Comparison of ENCODE assay signal across 8 mouse cellular contexts in genomic region chr2:163424597-163424996, GRCm38 (mm10). TPM values are rescaled to one million over a fixed set of nuclear protein-coding genes. Genes with fewer than 3 reads are reported as not detected.
DNase-seq lines count a peak whose midpoint lies in the region; ATAC-seq lines count a peak whose summit lies in the region.

TSS of gene Oser1 (minus strand) at chr2:163424697.

- H3K27me3 ChIP-seq in lung, embryonic 15.5 days = no peaks in the 10 kb centered on the region
- no peaks in the 10 kb centered on the region for H3K27me3 ChIP-seq in embryonic facial prominence, embryonic 15.5 days
- H3K27me3 ChIP-seq in heart, embryonic 15.5 days = no peaks in the 10 kb centered on the region
- no peaks in the 10 kb centered on the region for H3K27me3 ChIP-seq in neural tube, embryonic 13.5 days

- H3K4me3 ChIP-seq in lung, embryonic 15.5 days = no peak within 1 kb of the TSS
- no peak within 1 kb of the TSS for H3K4me3 ChIP-seq in embryonic facial prominence, embryonic 15.5 days (replicated peaks)
- H3K4me3 ChIP-seq in heart, embryonic 15.5 days = no peak within 1 kb of the TSS
- H3K4me3 ChIP-seq in neural tube, embryonic 13.5 days = no peak within 1 kb of the TSS

- no peak for DNase-seq in lung, adult 18-20 months
- DNase-seq in left cerebral cortex, postnatal 25 days (ENCODE audit: low spot score in 2 of 2) = no peak
- DNase-seq in ovary, postnatal 14 days (ENCODE audit: low spot score) = no peak
- DNase-seq in cerebellum, adult 11-12 months = no peak

- H3K4me1 ChIP-seq in lung, embryonic 15.5 days = peaks cover 12% of the 10 kb centered on the region
- peaks cover 11% of the 10 kb centered on the region for H3K4me1 ChIP-seq in embryonic facial prominence, embryonic 15.5 days
- H3K4me1 ChIP-seq in heart, embryonic 15.5 days (replicated peaks) = peaks cover 15% of the 10 kb centered on the region
- H3K4me1 ChIP-seq in neural tube, embryonic 13.5 days (replicated peaks) = peaks cover 16% of the 10 kb centered on the region

- no peaks in the 10 kb centered on the region for H3K36me3 ChIP-seq in lung, embryonic 15.5 days
- peaks cover 4% of the 10 kb centered on the region; the same call in 1 of the 2 replicates for H3K36me3 ChIP-seq in embryonic facial prominence, embryonic 15.5 days
- no peaks in the 10 kb centered on the region for H3K36me3 ChIP-seq in heart, embryonic 15.5 days
- H3K36me3 ChIP-seq in neural tube, embryonic 13.5 days = peaks cover 6% of the 10 kb centered on the region; the same call in 1 of the 2 replicates

- WGBS in lung, embryonic 15.5 days = 75% methylated on average over 6 of the region's 6 CpGs
- WGBS in embryonic facial prominence, embryonic 15.5 days = 77% methylated on average over 6 of the region's 6 CpGs
- 76% methylated on average over 6 of the region's 6 CpGs for WGBS in heart, embryonic 15.5 days
- 86% methylated on average over 6 of the region's 6 CpGs for WGBS in neural tube, embryonic 13.5 days

- no peak within 1 kb of the TSS for H3K27ac ChIP-seq in lung, embryonic 15.5 days
- no peak within 1 kb of the TSS for H3K27ac ChIP-seq in embryonic facial prominence, embryonic 15.5 days (replicated peaks)
- no peak within 1 kb of the TSS for H3K27ac ChIP-seq in heart, embryonic 15.5 days
- no peak within 1 kb of the TSS for H3K27ac ChIP-seq in neural tube, embryonic 13.5 days (replicated peaks)

- H3K9ac ChIP-seq in lung, embryonic 15.5 days = no peak within 1 kb of the TSS
- no peak within 1 kb of the TSS for H3K9ac ChIP-seq in embryonic facial prominence, embryonic 15.5 days
- H3K9ac ChIP-seq in heart, embryonic 15.5 days = no peak within 1 kb of the TSS
- no peak within 1 kb of the TSS for H3K9ac ChIP-seq in neural tube, embryonic 13.5 days

- intact Hi-C loops in left cerebral cortex, postnatal 25 days (cut with DNase I) = no loop called here

- H3K4me2 ChIP-seq in lung, embryonic 15.5 days = no peak within 1 kb of the TSS
- H3K4me2 ChIP-seq in embryonic facial prominence, embryonic 15.5 days (replicated peaks) = no peak within 1 kb of the TSS
- H3K4me2 ChIP-seq in heart, embryonic 15.5 days = no peak within 1 kb of the TSS
- H3K4me2 ChIP-seq in neural tube, embryonic 13.5 days = no peak within 1 kb of the TSS

- no peak for ATAC-seq in lung, embryonic 15.5 days (ENCODE audit: borderline replicate concordance, extremely low read depth, low FRiP score, low TSS enrichment)
- no peak for ATAC-seq in embryonic facial prominence, embryonic 15.5 days (ENCODE audit: insufficient number of reproducible peaks, low FRiP score, low TSS enrichment, low read depth)
- ATAC-seq in heart, embryonic 15.5 days (replicated peaks; ENCODE audit: insufficient number of reproducible peaks, insufficient read depth, low FRiP score, low read depth) = no peak
- no peak for ATAC-seq in neural tube, embryonic 13.5 days (ENCODE audit: low read depth)

- H3K9me3 ChIP-seq in lung, embryonic 15.5 days = no peaks in the 10 kb centered on the region
- no peaks in the 10 kb centered on the region for H3K9me3 ChIP-seq in embryonic facial prominence, embryonic 15.5 days (replicated peaks)
- H3K9me3 ChIP-seq in heart, embryonic 15.5 days (replicated peaks) = no peaks in the 10 kb centered on the region
- H3K9me3 ChIP-seq in neural tube, embryonic 13.5 days = no peaks in the 10 kb centered on the region

RNA-seq across cellular contexts. Expression of gene Oser1, which starts in this region (rescaled TPM):
- 90.1 and 94.5 TPM in 2 replicates for polyA plus RNA-seq in lung, embryonic 15.5 days (2015; fragmentation: Nextera tagmentation; extraction: Ambion mirVana)
- polyA plus RNA-seq in embryonic facial prominence, embryonic 15.5 days (2015; fragmentation: Nextera tagmentation; extraction: Ambion mirVana) = 86.8 and 91.4 TPM in 2 replicates
- polyA plus RNA-seq in heart, embryonic 15.5 days (2015; fragmentation: Nextera tagmentation; extraction: Ambion mirVana) = 47.5 and 55.9 TPM in 2 replicates
- total RNA-seq in left cerebral cortex, postnatal 25 days (2021) = 10 to 100 TPM; 22.9 to 24.6 TPM
- polyA plus RNA-seq in neural tube, embryonic 13.5 days (2015; fragmentation: Nextera tagmentation; extraction: Ambion mirVana) = 74.5 and 83.4 TPM in 2 replicates
